Mouse (Mus musculus) lung, embryonic 15.5 days (tissue): ENCODE measurements around the gene Hcn2. TPM values are rescaled to one million over a fixed set of nuclear protein-coding genes. Genes with fewer than 3 reads are reported as not detected.

ENCODE experiments used
- ATAC-seq: fragments of 200-750 bp; cut with Nextera tagmentation; 2 replicates; pipeline ENCODE4 v1.8.0; 2017; ENCODE audit warnings: moderate number of reproducible peaks, borderline replicate concordance; ENCODE audit not compliant: low FRiP score, low TSS enrichment; ENCODE audit errors: extremely low read depth
- H3K27ac ChIP-seq: fragments of 300-500 bp; sonication (generic); 2 replicates; pipeline ENCODE4 v1.5.1; 2015; ENCODE audit warnings: moderate library complexity, mild to moderate bottlenecking, inconsistent platforms
- H3K27me3 ChIP-seq: fragments of 300-500 bp; sonication (generic); 2 replicates; pipeline ENCODE4 v1.6.1; 2015; ENCODE audit warnings: inconsistent platforms
- H3K36me3 ChIP-seq: fragments of 300-500 bp; sonication (generic); 2 replicates; pipeline ENCODE4 v1.6.1; 2015; ENCODE audit warnings: inconsistent platforms
- H3K4me1 ChIP-seq: fragments of 300-500 bp; sonication (generic); 2 replicates; pipeline ENCODE4 v1.6.1; 2015; ENCODE audit warnings: inconsistent platforms
- H3K4me2 ChIP-seq: fragments of 300-500 bp; sonication (generic); 2 replicates; pipeline ENCODE4 v1.6.1; 2015; ENCODE audit warnings: inconsistent platforms, mild to moderate bottlenecking, moderate library complexity
- H3K4me3 ChIP-seq: fragments of 300-500 bp; sonication (generic); 2 replicates; pipeline ENCODE4 v1.5.1; 2015; ENCODE audit warnings: mild to moderate bottlenecking, inconsistent platforms
- H3K9ac ChIP-seq: fragments of 300-500 bp; sonication (generic); 2 replicates; pipeline ENCODE4 v1.6.1; 2015; ENCODE audit warnings: inconsistent platforms
- H3K9me3 ChIP-seq: fragments of 300-500 bp; sonication (generic); 2 replicates; pipeline ENCODE4 v1.6.1; 2016; ENCODE audit warnings: inconsistent platforms
- WGBS: fragments of 180-500 bp; shearing (Covaris S2); methylation state at CpG from one replicate; pipeline ENCODE4 v1.1.7; 2015; 5-methylcytosine and 5-hydroxymethylcytosine counted together
- polyA plus RNA-seq: library from polyadenylated mRNA; unstranded; fragments of >200 nt; fragmentation: Nextera tagmentation; extraction: Ambion mirVana; gene quantifications from 2 replicates; pipeline ENCODE4 v1.2.1, GENCODE M21; 2015

Gene Hcn2
- polyA plus RNA-seq, 1 experiment from 2014 or later: 0.10 TPM

- Histone ChIP-seq H3K27me3 (peaks cover 38% of the 10 kb centered on the region), H3K27ac (no peak overlapping the region), H3K4me3 (no peak overlapping the region), H3K9me3 (no peaks in the 10 kb centered on the region), H3K9ac (no peak overlapping the region), H3K4me1 (peaks cover 27% of the 10 kb centered on the region), H3K4me2 (no peak overlapping the region), H3K36me3 (peaks cover 36% of the 10 kb centered on the region)
- ATAC-seq: no peak
- WGBS: 38% methylated on average over 1 of the region's 1 CpGs
Measured at GRCm38 (mm10) chr10:79713163-79713562, 3.3 kb upstream of the Hcn2 start.

DNA sequence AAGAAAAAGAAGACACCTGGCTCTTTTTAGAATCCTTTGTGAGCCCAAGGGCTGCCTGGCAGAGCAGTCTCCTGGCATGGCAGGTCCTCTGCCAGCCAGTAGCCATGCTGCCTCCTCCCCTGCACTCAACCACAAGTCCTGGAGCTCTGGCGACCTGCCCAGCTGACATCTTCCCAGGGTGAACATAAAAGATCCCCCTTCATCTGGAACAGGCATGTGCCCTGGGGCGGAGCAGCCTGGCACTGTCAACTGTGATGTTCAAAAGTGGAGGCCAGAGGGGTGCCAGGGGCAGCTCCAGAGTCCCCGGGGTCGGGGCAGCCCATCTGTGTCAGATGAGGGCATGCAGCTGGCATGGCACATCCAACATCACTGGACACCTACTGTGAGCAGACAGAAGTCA is 1.4 kb upstream of the Hcn2 start:
- 58% methylated on average over 4 of the region's 4 CpGs for WGBS
- ATAC-seq: no peak
- no peak overlapping the region for H3K27ac ChIP-seq

GRCm38 (mm10) chr10:79716988-79717355 is 538 bp downstream of the Hcn2 start:
- H3K27ac ChIP-seq: no peak overlapping the region
- 0% methylated on average over 33 of the region's 44 CpGs for WGBS
- H3K9me3 ChIP-seq: no peaks in the 10 kb centered on the region
- H3K4me2 ChIP-seq: peak overlapping the region; percentile 94
- ATAC-seq: no peak
- 0 out of 2 replicates have a peak overlapping the region, but pooled peaks have one; percentile 10 for H3K9ac ChIP-seq
- peaks cover 18% of the 10 kb centered on the region for H3K4me1 ChIP-seq
- H3K4me3 ChIP-seq: peak overlapping the region; percentile 56
- peaks cover 48% of the 10 kb centered on the region for H3K27me3 ChIP-seq
- peaks cover 2% of the 10 kb centered on the region for H3K36me3 ChIP-seq

More for the DNA sequence above, 1.4 kb upstream of the Hcn2 start:
- Histone ChIP-seq H3K9ac (no peak overlapping the region), H3K4me3 (no peak overlapping the region), H3K27me3 (peaks cover 48% of the 10 kb centered on the region), H3K9me3 (no peaks in the 10 kb centered on the region), H3K36me3 (peaks cover 22% of the 10 kb centered on the region), H3K4me2 (no peak overlapping the region), H3K4me1 (peaks cover 18% of the 10 kb centered on the region)

- peaks cover 48% of the 10 kb centered on the region for H3K27me3 ChIP-seq
- 3% methylated on average over 43 of the region's 43 CpGs for WGBS
Measured at GRCm38 (mm10) chr10:79717640-79718357, 1.4 kb downstream of the Hcn2 start.

GRCm38 (mm10) chr10:79721089-79721488 is 4.7 kb downstream of the Hcn2 start:
- Histone ChIP-seq H3K36me3 (no peaks in the 10 kb centered on the region), H3K9me3 (no peaks in the 10 kb centered on the region), H3K4me3 (no peak overlapping the region), H3K27me3 (peaks cover 31% of the 10 kb centered on the region), H3K27ac (no peak overlapping the region), H3K4me2 (no peak overlapping the region), H3K9ac (no peak overlapping the region), H3K4me1 (peaks cover 18% of the 10 kb centered on the region)
- WGBS: 51% methylated on average over 5 of the region's 5 CpGs
- ATAC-seq: no peak

More at GRCm38 (mm10) chr10:79717640-79718357, 1.4 kb downstream of the Hcn2 start:
- H3K4me2 ChIP-seq: peak overlapping the region; percentile 94
- peak overlapping the region; percentile 56 for H3K4me3 ChIP-seq
- H3K27ac ChIP-seq: no peak overlapping the region
- H3K9ac ChIP-seq: no peak overlapping the region
- peaks cover 18% of the 10 kb centered on the region for H3K4me1 ChIP-seq
- no peak for ATAC-seq
- no peaks in the 10 kb centered on the region for H3K36me3 ChIP-seq
- no peaks in the 10 kb centered on the region for H3K9me3 ChIP-seq

GRCm38 (mm10) chr10:79723047-79723446 is 6.6 kb downstream of the Hcn2 start:
- Histone ChIP-seq H3K27ac (no peak overlapping the region), H3K4me2 (no peak overlapping the region), H3K9me3 (no peaks in the 10 kb centered on the region), H3K36me3 (no peaks in the 10 kb centered on the region), H3K27me3 (peaks cover 11% of the 10 kb centered on the region), H3K9ac (no peak overlapping the region), H3K4me1 (no peaks in the 10 kb centered on the region), H3K4me3 (no peak overlapping the region)
- ATAC-seq: no peak
- WGBS: 71% methylated on average over 6 of the region's 6 CpGs

GRCm38 (mm10) chr10:79723692-79724091 is 7.3 kb downstream of the Hcn2 start:
- H3K4me1 ChIP-seq: no peaks in the 10 kb centered on the region
- WGBS: 71% methylated on average over 7 of the region's 7 CpGs
- H3K27ac ChIP-seq: no peak overlapping the region
- no peak for ATAC-seq
- no peaks in the 10 kb centered on the region for H3K36me3 ChIP-seq
- H3K9ac ChIP-seq: no peak overlapping the region
- H3K4me3 ChIP-seq: no peak overlapping the region
- no peaks in the 10 kb centered on the region for H3K9me3 ChIP-seq
- H3K4me2 ChIP-seq: no peak overlapping the region
- peaks cover 5% of the 10 kb centered on the region for H3K27me3 ChIP-seq

DNA sequence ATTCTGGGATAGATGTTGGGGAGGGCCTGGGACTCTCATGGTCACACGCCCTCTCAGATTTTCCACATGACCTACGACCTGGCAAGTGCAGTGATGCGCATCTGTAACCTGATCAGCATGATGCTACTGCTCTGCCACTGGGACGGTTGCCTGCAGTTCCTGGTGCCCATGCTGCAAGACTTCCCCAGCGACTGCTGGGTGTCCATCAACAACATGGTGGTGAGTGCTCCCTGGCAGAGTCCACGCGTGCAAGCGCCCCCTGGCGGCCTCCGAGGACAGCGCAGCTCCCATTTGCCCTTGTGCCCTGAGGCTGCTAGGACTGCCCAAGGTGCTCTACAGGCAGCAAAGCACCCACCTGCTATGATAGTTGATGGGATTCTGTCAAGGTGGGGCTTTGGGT is 9.7 kb downstream of the Hcn2 start:
- H3K4me1 ChIP-seq: no peaks in the 10 kb centered on the region
- ATAC-seq: no peak
- H3K27me3 ChIP-seq: no peaks in the 10 kb centered on the region
- H3K4me2 ChIP-seq: no peak overlapping the region
- H3K9ac ChIP-seq: no peak overlapping the region
- 37% methylated on average over 11 of the region's 11 CpGs for WGBS
- no peaks in the 10 kb centered on the region for H3K9me3 ChIP-seq
- no peak overlapping the region for H3K27ac ChIP-seq
- H3K4me3 ChIP-seq: no peak overlapping the region
- no peaks in the 10 kb centered on the region for H3K36me3 ChIP-seq

- Histone ChIP-seq H3K9ac (no peak overlapping the region), H3K9me3 (no peaks in the 10 kb centered on the region), H3K36me3 (no peaks in the 10 kb centered on the region), H3K27ac (no peak overlapping the region), H3K4me1 (no peaks in the 10 kb centered on the region), H3K27me3 (no peaks in the 10 kb centered on the region), H3K4me3 (no peak overlapping the region), H3K4me2 (no peak overlapping the region)
- no peak for ATAC-seq
- 64% methylated on average over 28 of the region's 28 CpGs for WGBS
Measured at GRCm38 (mm10) chr10:79728323-79729249, 12.2 kb downstream of the Hcn2 start.

DNA sequence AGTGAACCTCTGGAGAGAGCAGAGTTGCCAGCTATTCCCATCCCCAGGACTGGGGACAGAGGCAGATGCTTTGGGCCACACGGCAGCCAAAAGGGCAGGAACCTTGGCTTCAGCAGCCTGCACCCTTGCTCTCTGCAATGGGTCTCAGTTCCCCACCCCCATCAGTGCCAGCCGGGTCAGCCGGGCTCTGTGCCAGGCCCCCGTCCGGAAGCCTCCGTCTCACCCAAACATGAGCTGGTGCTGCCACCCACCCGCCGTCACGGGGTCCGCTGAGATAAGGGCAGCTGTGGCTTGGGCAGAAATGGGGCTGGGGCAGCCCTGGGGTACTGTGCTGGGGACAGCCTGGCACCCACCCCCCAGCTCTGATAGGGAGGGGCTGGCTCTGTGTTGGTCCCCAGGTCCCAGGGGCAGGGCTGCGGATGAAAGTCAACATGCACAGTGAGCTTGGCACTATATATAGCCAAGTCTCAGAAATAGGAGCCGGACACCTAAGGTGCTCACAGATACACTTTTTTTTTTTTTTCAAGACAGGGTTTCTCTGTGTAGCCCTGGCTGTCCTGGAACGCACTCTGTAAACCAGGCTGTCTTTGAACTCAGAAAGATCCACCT is 13.0 kb downstream of the Hcn2 start:
- H3K27me3 ChIP-seq: no peaks in the 10 kb centered on the region
- no peak for ATAC-seq
- no peak overlapping the region for H3K4me2 ChIP-seq
- H3K9ac ChIP-seq: no peak overlapping the region
- H3K4me3 ChIP-seq: no peak overlapping the region
- H3K36me3 ChIP-seq: peaks cover 6% of the 10 kb centered on the region; the same call in 1 of the 2 replicates
- no peaks in the 10 kb centered on the region for H3K9me3 ChIP-seq
- no peak overlapping the region for H3K27ac ChIP-seq
- WGBS: 57% methylated on average over 13 of the region's 13 CpGs
- no peaks in the 10 kb centered on the region for H3K4me1 ChIP-seq

DNA sequence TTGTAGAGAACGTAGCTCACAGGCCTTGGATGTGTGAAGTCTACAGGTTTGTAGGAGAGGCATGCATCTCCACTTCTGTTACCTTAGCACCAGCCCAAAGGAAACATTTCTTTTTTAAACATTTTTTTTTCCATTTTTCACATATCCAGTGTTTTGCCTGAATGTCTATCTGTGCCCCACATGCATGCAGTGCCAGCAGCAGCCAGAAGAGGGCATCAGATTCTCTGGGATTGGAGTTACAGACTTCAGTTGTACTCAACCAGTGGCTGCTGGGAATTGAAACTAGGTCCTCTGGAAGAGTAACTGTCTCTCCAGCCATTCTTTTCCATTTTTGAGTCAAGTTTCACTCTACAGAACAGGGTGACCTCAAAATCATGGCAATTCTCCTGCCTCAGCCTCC is 16.1 kb downstream of the Hcn2 start:
- no peaks in the 10 kb centered on the region for H3K4me1 ChIP-seq
- 90% methylated on average over 1 of the region's 1 CpGs for WGBS
- 0 out of 2 replicates have a peak, but pooled peaks cover 5% of the 10 kb centered on the region for H3K9me3 ChIP-seq
- no peak for ATAC-seq
- no peak overlapping the region for H3K4me3 ChIP-seq
- H3K4me2 ChIP-seq: no peak overlapping the region
- no peak overlapping the region for H3K9ac ChIP-seq
- no peaks in the 10 kb centered on the region for H3K27me3 ChIP-seq
- no peak overlapping the region for H3K27ac ChIP-seq
- H3K36me3 ChIP-seq: peaks cover 35% of the 10 kb centered on the region
